Mouse (Mus musculus) forebrain, postnatal 0 days (tissue): ENCODE results near the gene Sp100. TPM values are rescaled to one million over a fixed set of nuclear protein-coding genes. Genes with fewer than 3 reads are reported as not detected.
A peak's percentile ranks its signal among the peaks of the same experiment; 100 is the strongest.

Experiments used
- ATAC-seq: fragments of 200-750 bp; cut with Nextera tagmentation; 2 replicates; pipeline ENCODE4 v1.8.0; 2017; ENCODE audit warnings: mild to moderate bottlenecking, moderate library complexity
- DNase-seq: peaks from one replicate; pipeline ENCODE4 v3.0.0-alpha.2; 2015
- H3K27ac ChIP-seq: fragments of 300-500 bp; sonication (generic); 2 replicates; pipeline ENCODE4 v1.5.1; 2014; ENCODE audit warnings: low read depth, mild to moderate bottlenecking, antibody characterized with exemption, low read length, moderate library complexity, mixed read lengths
- H3K27me3 ChIP-seq: fragments of 300-500 bp; sonication (generic); 2 replicates; pipeline ENCODE4 v1.6.1; 2014; ENCODE audit warnings: mild to moderate bottlenecking, low read length, mixed read lengths; ENCODE audit not compliant: insufficient read depth
- H3K36me3 ChIP-seq: fragments of 300-500 bp; sonication (generic); 2 replicates; pipeline ENCODE4 v1.6.1; 2014; ENCODE audit warnings: mild to moderate bottlenecking, moderate library complexity; ENCODE audit not compliant: insufficient read depth
- H3K4me1 ChIP-seq: fragments of 300-500 bp; sonication (generic); 2 replicates; pipeline ENCODE4 v1.6.1; 2014; ENCODE audit warnings: antibody characterized with exemption; ENCODE audit not compliant: insufficient read depth
- H3K4me2 ChIP-seq: fragments of 300-500 bp; sonication (generic); 2 replicates; pipeline ENCODE4 v1.6.1; 2014; ENCODE audit warnings: low read depth, mild to moderate bottlenecking, moderate library complexity
- H3K4me3 ChIP-seq: fragments of 300-500 bp; sonication (generic); 2 replicates; pipeline ENCODE4 v1.5.1; 2014; ENCODE audit warnings: low read depth, low read length, mixed read lengths
- H3K9ac ChIP-seq: fragments of 300-500 bp; sonication (generic); 2 replicates; pipeline ENCODE4 v1.6.1; 2014; ENCODE audit warnings: mild to moderate bottlenecking
- H3K9me3 ChIP-seq: fragments of 300-500 bp; sonication (generic); 2 replicates; pipeline ENCODE4 v1.6.1; 2016; ENCODE audit warnings: low read length
- CTCF ChIP-seq: sonication (generic); IDR thresholded peaks from 2 replicates; pipeline ENCODE4 v1.5.1; 2016; ENCODE audit warnings: antibody characterized with exemption, control low read depth, low read depth
- WGBS: fragments of 180-500 bp; shearing (Covaris S2); extraction: QIAGEN DNeasy Blood & Tissue Kit; methylation state at CpG from one replicate; pipeline ENCODE4 v1.1.7; 2014; 5-methylcytosine and 5-hydroxymethylcytosine counted together
- microRNA-seq, 2 experiments: library from miRNA; unstranded; fragments of <30 nt; microRNA quantifications; one replicate each; pipeline ENCODE4; 2016
- polyA plus RNA-seq: library from polyadenylated mRNA; unstranded; fragments of >200 nt; fragmentation: Nextera tagmentation; extraction: Ambion mirVana; gene quantifications from 2 replicates; pipeline ENCODE4 v1.2.1, GENCODE M21; 2015
- total RNA-seq: library from RNA; depleted of rRNA; stranded (reverse); fragments of >200 nt; gene quantifications from 2 replicates; pipeline ENCODE4 v1.2.3, GENCODE M21; 2014; rRNA removed

The Sp100 gene
- total and polyA plus RNA-seq, 2 experiments from 2014 or later = 0.95 to 1.1 TPM

DNA sequence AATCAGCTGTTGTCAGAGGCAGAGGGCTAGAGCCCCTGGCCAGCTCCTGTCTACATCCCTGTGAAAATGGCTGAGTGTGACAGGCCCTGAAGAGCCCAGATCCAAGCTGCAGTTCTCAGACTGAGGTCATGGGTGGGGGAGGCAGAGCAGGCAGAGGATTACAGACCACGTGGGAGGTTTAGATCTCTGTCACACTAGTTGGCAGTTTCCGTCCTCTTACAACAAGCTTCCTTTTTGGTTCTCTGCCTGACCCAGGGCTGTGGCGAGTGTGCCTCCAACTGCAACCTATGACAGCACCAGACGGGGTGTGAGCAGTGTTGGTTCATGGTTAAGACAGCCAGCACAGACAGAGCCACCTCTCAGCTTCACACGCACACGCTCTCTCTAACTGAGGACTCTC is 101.7 kb downstream of the Sp100 start:
- Histone ChIP-seq H3K4me2 (no peak overlapping the region), H3K27me3 (no peaks in the 10 kb centered on the region), H3K9me3 (no peaks in the 10 kb centered on the region), H3K27ac (no peak overlapping the region), H3K36me3 (no peaks in the 10 kb centered on the region), H3K4me3 (no peak overlapping the region), H3K4me1 (no peaks in the 10 kb centered on the region), H3K9ac (no peak overlapping the region)
- no peak for TF ChIP-seq CTCF
- no peak for DNase-seq
- 44% methylated on average over 6 of the region's 6 CpGs for WGBS
- ATAC-seq = peak; percentile 80

GRCm38 (mm10) chr1:85751932-85752680 is 102.3 kb downstream of the Sp100 start:
- no peaks in the 10 kb centered on the region for H3K36me3 ChIP-seq
- no peak overlapping the region for H3K4me2 ChIP-seq
- 79% methylated on average over 11 of the region's 11 CpGs for WGBS
- no peaks in the 10 kb centered on the region for H3K27me3 ChIP-seq
- no peaks in the 10 kb centered on the region for H3K9me3 ChIP-seq
- ATAC-seq (no peak), DNase-seq (no peak)
- H3K4me3 ChIP-seq = no peak overlapping the region
- no peak for TF ChIP-seq CTCF
- H3K27ac ChIP-seq = no peak overlapping the region
- no peaks in the 10 kb centered on the region for H3K4me1 ChIP-seq
- no peak overlapping the region for H3K9ac ChIP-seq

DNA sequence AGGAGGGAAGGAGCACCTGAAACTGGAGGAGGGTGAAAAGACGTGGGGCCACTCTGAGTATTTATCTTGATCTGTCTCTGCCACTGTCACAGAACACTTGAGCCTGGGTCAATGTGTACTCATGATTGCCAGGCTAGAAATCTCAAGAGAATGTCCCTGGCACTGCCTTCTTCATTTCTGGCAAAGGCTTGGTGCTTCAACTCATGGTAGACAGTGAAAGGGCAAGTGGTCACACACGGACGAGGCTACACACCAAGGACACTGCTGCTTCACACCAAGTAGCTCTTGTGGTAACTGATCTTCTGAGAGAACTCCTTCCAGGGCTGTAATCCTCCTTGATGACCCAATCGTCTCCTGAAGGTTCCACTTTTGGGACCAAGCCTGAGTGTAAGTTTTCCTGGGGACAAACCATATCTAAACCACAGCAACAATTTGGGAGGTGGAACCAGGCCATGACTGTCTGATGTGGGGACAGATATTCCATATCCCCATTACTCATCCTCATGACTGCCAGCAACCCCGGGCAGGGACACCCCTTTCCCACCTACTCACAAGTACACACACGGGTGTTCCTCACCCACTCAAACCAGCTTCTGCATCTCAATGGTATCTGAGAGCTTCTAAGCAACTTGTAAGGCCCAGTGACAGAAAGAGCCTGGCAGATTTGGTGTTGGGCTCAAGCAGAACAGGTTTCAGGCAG is 107.9 kb downstream of the Sp100 start:
- Histone ChIP-seq H3K4me1 (no peaks in the 10 kb centered on the region), H3K9me3 (no peaks in the 10 kb centered on the region), H3K4me2 (no peak overlapping the region), H3K27ac (no peak overlapping the region), H3K4me3 (no peak overlapping the region), H3K9ac (no peak overlapping the region), H3K27me3 (no peaks in the 10 kb centered on the region), H3K36me3 (no peaks in the 10 kb centered on the region)
- 83% methylated on average over 6 of the region's 6 CpGs for WGBS
- no peak for DNase-seq
- no peak for TF ChIP-seq CTCF
- no peak for ATAC-seq

GRCm38 (mm10) chr1:85758231-85758968 is 108.6 kb downstream of the Sp100 start:
- WGBS = 25% methylated on average over 14 of the region's 14 CpGs
- Histone ChIP-seq H3K27ac (no peak overlapping the region), H3K27me3 (no peaks in the 10 kb centered on the region), H3K4me2 (no peak overlapping the region), H3K36me3 (no peaks in the 10 kb centered on the region), H3K9ac (no peak overlapping the region), H3K9me3 (no peaks in the 10 kb centered on the region), H3K4me3 (no peak overlapping the region), H3K4me1 (no peaks in the 10 kb centered on the region)
- DNase-seq (no peak), ATAC-seq (no peak)
- TF ChIP-seq CTCF = no peak

- no peak overlapping the region for H3K27ac ChIP-seq
- DNase-seq (no peak), ATAC-seq (no peak)
- H3K9ac ChIP-seq = no peak overlapping the region
- H3K4me2 ChIP-seq = no peak overlapping the region
- H3K9me3 ChIP-seq = no peaks in the 10 kb centered on the region
- WGBS = 6% methylated on average over 1 of the region's 1 CpGs
- no peaks in the 10 kb centered on the region for H3K4me1 ChIP-seq
- H3K4me3 ChIP-seq = no peak overlapping the region
- H3K36me3 ChIP-seq = no peaks in the 10 kb centered on the region
- H3K27me3 ChIP-seq = no peaks in the 10 kb centered on the region
- no peak for TF ChIP-seq CTCF
These were observed 109.1 kb downstream of the Sp100 start for GRCm38 (mm10) chr1:85758969-85759293.

Small RNA genes lying within 50 kb of the gene (microRNA-seq; reads per million reads assigned to microRNA genes)
- gene Mir8096 = 0 reads per million in 2 experiments

Other genes with a start within 250 kb of the Sp100 start
- gene G530012D18Rik, start 74.3 kb upstream of the Sp100 start, total RNA-seq = not detected in 2 replicates
- gene G530012D18Rik, start 74.3 kb upstream of the Sp100 start, polyA plus RNA-seq = not detected in 2 replicates
- gene Sp110, start 51.2 kb upstream of the Sp100 start, total RNA-seq = 1.3 TPM in 2 replicates
- 0.44 and 0.94 TPM in 2 replicates for gene Sp110, start 51.2 kb upstream of the Sp100 start, polyA plus RNA-seq
- gene Sp140, start 49.6 kb upstream of the Sp100 start, total RNA-seq = 1.1 and 2.0 TPM in 2 replicates
- gene Sp140, start 49.6 kb upstream of the Sp100 start, polyA plus RNA-seq = 0.25 and 0.74 TPM in 2 replicates
- gene A630001G21Rik, start 128.7 kb downstream of the Sp100 start, total RNA-seq = 0.46 and 2.0 TPM in 2 replicates
- gene A630001G21Rik, start 128.7 kb downstream of the Sp100 start, polyA plus RNA-seq = 0.19 and 0.25 TPM in 2 replicates
- gene Cab39, start 143.5 kb downstream of the Sp100 start, total RNA-seq = 191 and 216 TPM in 2 replicates
- 41.1 and 46.1 TPM in 2 replicates for gene Cab39, start 143.5 kb downstream of the Sp100 start, polyA plus RNA-seq
- gene Itm2c, start 244.3 kb downstream of the Sp100 start, total RNA-seq = 244 and 280 TPM in 2 replicates
- gene Itm2c, start 244.3 kb downstream of the Sp100 start, polyA plus RNA-seq = 244 and 246 TPM in 2 replicates